Mouse (Mus musculus) stomach, postnatal 0 days (tissue): ENCODE results near the gene Enox1. TPM values are rescaled to one million over a fixed set of nuclear protein-coding genes. Genes with fewer than 3 reads are reported as not detected.

Experiments
- ATAC-seq: fragments of 200-750 bp; cut with Nextera tagmentation; 2 replicates; pipeline ENCODE4 v1.8.0; 2017; ENCODE audit not compliant: low FRiP score, low TSS enrichment
- DNase-seq: peaks from one replicate; pipeline ENCODE4 v3.0.0-alpha.2; 2016; ENCODE audit warnings: low spot score
- H3K27ac ChIP-seq: fragments of 300-500 bp; sonication (generic); replicated peaks from 2 replicates; pipeline ENCODE4 v1.5.1; 2014; ENCODE audit warnings: mild to moderate bottlenecking, control low read depth
- H3K27me3 ChIP-seq: fragments of 300-500 bp; sonication (generic); 2 replicates; pipeline ENCODE4 v1.6.1; 2014; ENCODE audit warnings: low read length; ENCODE audit not compliant: control insufficient read depth, insufficient read depth
- H3K36me3 ChIP-seq: fragments of 300-500 bp; sonication (generic); 2 replicates; pipeline ENCODE4 v1.6.1; 2014; ENCODE audit warnings: low read length, mixed read lengths; ENCODE audit not compliant: control insufficient read depth, insufficient read depth
- H3K4me1 ChIP-seq: fragments of 300-500 bp; sonication (generic); replicated peaks from 2 replicates; pipeline ENCODE4 v1.6.1; 2014; ENCODE audit warnings: antibody characterized with exemption; ENCODE audit not compliant: control insufficient read depth, insufficient read depth
- H3K4me2 ChIP-seq: fragments of 300-500 bp; sonication (generic); replicated peaks from 2 replicates; pipeline ENCODE4 v1.6.1; 2014; ENCODE audit warnings: low read depth, mild to moderate bottlenecking, control low read depth, moderate library complexity
- H3K4me3 ChIP-seq: fragments of 300-500 bp; sonication (generic); 2 replicates; pipeline ENCODE4 v1.5.1; 2014; ENCODE audit warnings: low read depth, low read length, control low read depth
- H3K9ac ChIP-seq: fragments of 300-500 bp; sonication (generic); 2 replicates; pipeline ENCODE4 v1.6.1; 2014; ENCODE audit warnings: mild to moderate bottlenecking, low read length, control low read depth, mixed read lengths
- H3K9me3 ChIP-seq: fragments of 300-500 bp; sonication (generic); 2 replicates; pipeline ENCODE4 v1.6.1; 2016; ENCODE audit warnings: low read length; ENCODE audit not compliant: control insufficient read depth
- CTCF ChIP-seq: IDR thresholded peaks from 2 replicates; pipeline ENCODE4 v1.5.1; 2016; ENCODE audit warnings: antibody characterized with exemption, low read depth, mild to moderate bottlenecking, moderate library complexity
- EP300 ChIP-seq: optimal IDR thresholded peaks from 2 replicates; pipeline ENCODE3; 2016; ENCODE audit warnings: antibody characterized with exemption
- WGBS: fragments of 180-500 bp; shearing (Covaris S2); extraction: QIAGEN DNeasy Blood & Tissue Kit; methylation state at CpG from one replicate; pipeline ENCODE4 v1.1.7; 2014; 5-methylcytosine and 5-hydroxymethylcytosine counted together
- polyA plus RNA-seq: library from polyadenylated mRNA; unstranded; fragments of >200 nt; fragmentation: Nextera tagmentation; extraction: Ambion mirVana; gene quantifications from 2 replicates; pipeline ENCODE4 v1.2.1, GENCODE M21; 2015

The Enox1 gene
- polyA plus RNA-seq, 1 experiment from 2014 or later = 2.5 TPM

- Histone ChIP-seq H3K9ac (no peak overlapping the region), H3K36me3 (no peaks in the 10 kb centered on the region), H3K27me3 (no peaks in the 10 kb centered on the region), H3K4me1 (no peaks in the 10 kb centered on the region), H3K9me3 (no peaks in the 10 kb centered on the region), H3K4me2 (no peak overlapping the region), H3K4me3 (no peak overlapping the region), H3K27ac (no peak overlapping the region)
- 76% methylated on average over 17 of the region's 17 CpGs for WGBS
- ATAC-seq (no peak), DNase-seq (no peak)
- no peak for TF ChIP-seq EP300
- TF ChIP-seq CTCF = no peak
Measured at GRCm38 (mm10) chr14:77266805-77267771, 110.5 kb downstream of the Enox1 start.

- TF ChIP-seq CTCF (no peak), EP300 (no peak)
- DNase-seq (no peak), ATAC-seq (no peak)
- 58% methylated on average over 12 of the region's 12 CpGs for WGBS
- Histone ChIP-seq H3K27me3 (no peaks in the 10 kb centered on the region), H3K36me3 (no peaks in the 10 kb centered on the region), H3K9me3 (no peaks in the 10 kb centered on the region), H3K4me3 (no peak overlapping the region), H3K4me1 (no peaks in the 10 kb centered on the region), H3K4me2 (no peak overlapping the region), H3K27ac (no peak overlapping the region), H3K9ac (no peak overlapping the region)
Measured at GRCm38 (mm10) chr14:77272248-77272930, 115.8 kb downstream of the Enox1 start.

- 53% methylated on average over 13 of the region's 13 CpGs for WGBS
- Histone ChIP-seq H3K9ac (no peak overlapping the region), H3K27ac (no peak overlapping the region), H3K27me3 (no peaks in the 10 kb centered on the region), H3K36me3 (no peaks in the 10 kb centered on the region), H3K4me1 (no peaks in the 10 kb centered on the region), H3K9me3 (no peaks in the 10 kb centered on the region), H3K4me3 (no peak overlapping the region), H3K4me2 (no peak overlapping the region)
- no peak for ATAC-seq
- no peak for DNase-seq
- no peak for TF ChIP-seq EP300
- no peak for TF ChIP-seq CTCF
Measured at GRCm38 (mm10) chr14:77272931-77273446, 116.4 kb downstream of the Enox1 start.

- Histone ChIP-seq H3K9me3 (no peaks in the 10 kb centered on the region), H3K4me1 (no peaks in the 10 kb centered on the region), H3K36me3 (no peaks in the 10 kb centered on the region), H3K27me3 (no peaks in the 10 kb centered on the region), H3K9ac (no peak overlapping the region), H3K4me3 (no peak overlapping the region), H3K4me2 (no peak overlapping the region), H3K27ac (no peak overlapping the region)
- ATAC-seq = no peak
- no peak for TF ChIP-seq EP300
- no peak for TF ChIP-seq CTCF
- 60% methylated on average over 6 of the region's 6 CpGs for WGBS
- DNase-seq = no peak
Measured at GRCm38 (mm10) chr14:77273721-77274120, 117.2 kb downstream of the Enox1 start.

GRCm38 (mm10) chr14:77275607-77276006, 119.0 kb downstream of the Enox1 start:
- Histone ChIP-seq H3K27me3 (no peaks in the 10 kb centered on the region), H3K9me3 (no peaks in the 10 kb centered on the region), H3K36me3 (no peaks in the 10 kb centered on the region), H3K4me1 (no peaks in the 10 kb centered on the region), H3K27ac (no peak overlapping the region), H3K4me3 (no peak overlapping the region), H3K4me2 (no peak overlapping the region), H3K9ac (no peak overlapping the region)
- DNase-seq (no peak), ATAC-seq (no peak)
- WGBS = 92% methylated on average over 6 of the region's 6 CpGs
- TF ChIP-seq EP300 (no peak), CTCF (no peak)
